Mouse (Mus musculus) embryonic fibroblast, embryonic 13.5 days (primary cell): ENCODE results near the gene Tmem132b.

Experiments used
- CTCF ChIP-seq: IDR thresholded peaks from 2 replicates; pipeline ENCODE4 v1.5.1; 2011; ENCODE audit warnings: mild to moderate bottlenecking, control low read depth, low read length, moderate library complexity, borderline replicate concordance; ENCODE audit not compliant: insufficient read depth
- POLR2A ChIP-seq: IDR thresholded peaks from 2 replicates; pipeline ENCODE4 v1.6.1; 2011; ENCODE audit warnings: low read depth, mild to moderate bottlenecking, control low read depth, low read length, moderate library complexity

DNA sequence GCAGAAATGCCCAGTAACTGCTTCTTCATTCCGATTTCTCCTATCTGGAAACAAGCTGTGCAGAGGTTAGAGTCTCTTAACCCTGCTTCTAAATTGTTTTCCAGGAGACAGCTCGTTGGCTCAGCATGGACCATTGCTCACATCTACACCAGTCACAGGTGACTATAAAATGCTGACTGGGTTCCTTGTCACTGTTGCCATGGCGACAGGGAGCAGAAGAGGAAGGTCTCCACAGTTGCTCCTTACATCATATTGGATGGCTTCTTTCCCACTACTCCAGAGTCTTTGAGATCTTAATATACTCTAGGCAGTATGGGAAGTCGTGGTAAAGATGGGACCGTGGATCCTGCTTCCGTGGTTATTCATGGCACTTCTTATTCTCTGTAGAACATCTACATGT is 211.9 kb downstream of the Tmem132b start:
- TF ChIP-seq POLR2A (no peak), CTCF (no peak)
